Mouse (Mus musculus) MEL (cell line): ENCODE results near the gene Mrgprd.

Experiments used
- CTCF ChIP-seq, 3 experiments: IDR thresholded peaks in 2 of 3; conservative IDR thresholded peaks in 1 of 3; 2 replicates each; pipeline ENCODE4 v1.5.1; 2011 to 2012; ENCODE audit warnings: low read length in 3 of 3, low read depth in 2 of 3, mild to moderate bottlenecking in 2 of 3, improper control_type of control experiment in 1 of 3, inconsistent platforms in 1 of 3, mixed read lengths in 1 of 3, moderate library complexity in 1 of 3; ENCODE audit not compliant: control insufficient read depth in 1 of 3, insufficient read depth in 1 of 3, poor library complexity in 1 of 3, severe bottlenecking in 1 of 3
- GATA1 ChIP-seq: IDR thresholded peaks from 2 replicates; pipeline ENCODE4 v1.6.1; 2011; ENCODE audit warnings: low read depth, low read length, improper control_type of control experiment
- HCFC1 ChIP-seq: IDR thresholded peaks from 2 replicates; pipeline ENCODE4 v1.6.1; 2012; ENCODE audit warnings: low read depth, mild to moderate bottlenecking, inconsistent platforms, low read length, improper control_type of control experiment, moderate library complexity
- POLR2A ChIP-seq, 2 experiments: IDR thresholded peaks; 2 replicates each; pipeline ENCODE4 v1.6.1; 2011 to 2012; ENCODE audit warnings: low read length in 2 of 2, mild to moderate bottlenecking in 2 of 2, control low read depth in 1 of 2, improper control_type of control experiment in 1 of 2, low read depth in 1 of 2, moderate library complexity in 1 of 2; ENCODE audit not compliant: control insufficient read depth in 1 of 2, insufficient read depth in 1 of 2, poor library complexity in 1 of 2
- POLR2AphosphoS2 ChIP-seq: IDR thresholded peaks from 2 replicates; pipeline ENCODE4 v1.6.1; 2011; ENCODE audit warnings: low read length, improper control_type of control experiment
- RCOR1 ChIP-seq: IDR thresholded peaks from 2 replicates; pipeline ENCODE4 v1.6.1; 2012; ENCODE audit warnings: low read depth, mild to moderate bottlenecking, inconsistent platforms, low read length, improper control_type of control experiment
- SIN3A ChIP-seq: IDR thresholded peaks from 2 replicates; pipeline ENCODE4 v1.6.1; 2012; ENCODE audit warnings: low read length, improper control_type of control experiment, inconsistent platforms
- SMC3 ChIP-seq: IDR thresholded peaks from 2 replicates; pipeline ENCODE4 v1.6.1; 2011; ENCODE audit warnings: low read depth, low read length, improper control_type of control experiment
- TAL1 ChIP-seq: IDR thresholded peaks from 2 replicates; pipeline ENCODE4 v1.6.1; 2012; ENCODE audit warnings: mild to moderate bottlenecking, inconsistent platforms, low read length, moderate library complexity, mixed read lengths
- USF1 ChIP-seq: IDR thresholded peaks from 2 replicates; pipeline ENCODE4 v1.6.1; 2014; ENCODE audit warnings: low read depth, mild to moderate bottlenecking, inconsistent platforms, low read length, improper control_type of control experiment, moderate library complexity
- USF2 ChIP-seq, 2 experiments: IDR thresholded peaks; 2 replicates each; pipeline ENCODE4 v1.6.1; 2011 to 2012; ENCODE audit warnings: improper control_type of control experiment in 2 of 2, low read length in 2 of 2, borderline replicate concordance in 1 of 2, inconsistent platforms in 1 of 2, low read depth in 1 of 2, mild to moderate bottlenecking in 1 of 2; ENCODE audit not compliant: insufficient read depth in 1 of 2

DNA sequence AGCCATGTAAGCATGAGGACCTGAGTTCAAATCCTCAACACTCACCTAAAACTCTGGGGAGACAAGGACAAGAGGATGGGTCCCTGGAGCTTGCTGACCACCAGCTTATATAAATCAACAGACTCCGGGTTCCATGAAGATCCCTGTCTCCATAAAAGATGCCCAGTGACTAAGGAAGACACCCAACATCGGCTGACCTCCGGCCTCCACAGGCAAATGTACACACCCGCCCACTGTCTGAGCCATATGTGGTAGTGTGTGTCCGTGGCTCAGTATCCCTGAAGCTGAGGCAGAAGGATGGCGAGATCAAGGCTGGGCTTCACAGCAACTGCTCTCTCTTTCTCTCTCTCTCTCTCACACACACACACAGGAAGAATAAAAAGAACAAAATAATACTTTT, 19.3 kb downstream of the Mrgprd start:
- TF ChIP-seq CTCF (IDR thresholded peaks at IDR 0.05 in 2 of 3, conservative IDR thresholded peaks at IDR 0.05 in 1 of 3; ENCODE audit: control insufficient read depth in 1 of 3, insufficient read depth in 1 of 3, low read depth in 2 of 3, low read length in 3 of 3, poor library complexity in 1 of 3, severe bottlenecking in 1 of 3) (no peak), POLR2A (IDR thresholded peaks at IDR 0.05; ENCODE audit: control insufficient read depth in 1 of 2, insufficient read depth in 1 of 2, low read depth in 1 of 2, low read length in 2 of 2, poor library complexity in 1 of 2) (no peak), GATA1 (no peak), HCFC1 (no peak), USF1 (no peak), SIN3A (no peak), SMC3 (no peak), RCOR1 (no peak), USF2 (IDR thresholded peaks at IDR 0.05; ENCODE audit: borderline replicate concordance in 1 of 2, insufficient read depth in 1 of 2, low read depth in 1 of 2, low read length in 2 of 2) (no peak), POLR2AphosphoS2 (no peak), TAL1 (no peak)
